Mouse (Mus musculus) layer of hippocampus, postnatal 25 days (tissue): Measurements from ENCODE around the gene Krtap5-3. TPM values are rescaled to one million over a fixed set of nuclear protein-coding genes. Genes with fewer than 3 reads are reported as not detected.

ENCODE experiments used
- total RNA-seq, 2 experiments: library from RNA; stranded (reverse); gene quantifications; 2 replicates each; pipeline ENCODE4 v1.2.3; 2021

The Krtap5-3 gene
- total RNA-seq, 2 experiments from 2014 or later = not detected

Other genes starting within 250 kb of the Krtap5-3 start
- 10 to 100 TPM; 27.0 to 29.1 TPM for gene Mob2, start 140.3 kb upstream of the Krtap5-3 start, total RNA-seq
- 100 to 1,000 TPM; 127 to 139 TPM for gene Dusp8, start 105.5 kb upstream of the Krtap5-3 start, total RNA-seq
- not detected for gene Gm45618, start 80.6 kb upstream of the Krtap5-3 start, total RNA-seq
- not detected for gene Gm39115, start 65.3 kb upstream of the Krtap5-3 start, total RNA-seq
- gene Gm45337, start 56.8 kb upstream of the Krtap5-3 start, total RNA-seq = not detected
- gene Gm29735, start 44.3 kb upstream of the Krtap5-3 start, total RNA-seq = not detected
- not detected for gene Gm4553, start 35.6 kb upstream of the Krtap5-3 start, total RNA-seq
- not detected for gene Krtap5-2, start 25.4 kb upstream of the Krtap5-3 start, total RNA-seq
- gene Gm10153, start 11.0 kb upstream of the Krtap5-3 start, total RNA-seq = not detected
- not detected for gene Gm7579, start 10.5 kb downstream of the Krtap5-3 start, total RNA-seq
- gene Krtap5-5, start 28.6 kb downstream of the Krtap5-3 start, total RNA-seq = not detected
- gene Gm40460, start 39.7 kb downstream of the Krtap5-3 start, total RNA-seq = not detected
- gene Gm2431, start 57.0 kb downstream of the Krtap5-3 start, total RNA-seq = not detected
- not detected for gene Gm4559, start 73.0 kb downstream of the Krtap5-3 start, total RNA-seq
- not detected for gene Krtap5-1, start 95.8 kb downstream of the Krtap5-3 start, total RNA-seq
- not detected for gene Krtap5-4, start 102.2 kb downstream of the Krtap5-3 start, total RNA-seq
- gene Ifitm10, start 172.4 kb downstream of the Krtap5-3 start, total RNA-seq = 10 to 100 TPM; 40.7 to 41.8 TPM
- gene Gm49369, start 181.3 kb downstream of the Krtap5-3 start, total RNA-seq = 10 to 100 TPM in 1 of 2 experiments, 1 to 10 TPM in 1; 3.2 to 10.3 TPM
- 100 to 1,000 TPM; 313 to 344 TPM for gene Ctsd, start 186.7 kb downstream of the Krtap5-3 start, total RNA-seq
- gene Syt8, start 233.5 kb downstream of the Krtap5-3 start, total RNA-seq = not detected
- under 1 TPM in 1 of 2 experiments, not detected in 1; 0.70 TPM for gene Tnni2, start 240.4 kb downstream of the Krtap5-3 start, total RNA-seq